14 mouse cellular contexts compared by ENCODE assay signal in the genomic region with DNA sequence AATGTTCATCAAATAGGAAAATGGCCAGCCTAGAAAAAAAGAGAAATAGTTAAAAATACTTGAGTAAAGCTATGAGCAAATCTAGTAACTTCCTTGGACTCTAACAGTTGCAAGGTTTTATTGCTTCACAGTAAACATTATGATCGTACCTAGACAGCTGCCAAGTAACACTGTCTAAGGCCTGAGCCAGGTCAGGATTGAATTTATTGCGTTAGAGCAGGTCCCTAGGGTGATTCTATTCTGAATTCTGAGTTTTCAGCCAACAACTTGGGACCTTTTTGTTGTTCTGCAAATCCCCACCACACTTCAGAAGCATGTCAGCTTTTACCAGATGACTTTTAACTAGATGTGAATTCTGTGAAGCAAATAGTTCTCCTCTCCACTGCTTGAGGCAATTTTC.
DNase-seq lines count a peak whose midpoint lies in the region; ATAC-seq and TF ChIP-seq lines count a peak whose summit lies in the region.
"Had no signal": no experiment of that assay in that cellular context is flagged by ENCODE, and none has a peak within 500 bp of the region (broad histone marks: within the 10 kb centered on the region; RNA-seq: fewer than 3 reads in every experiment).

No protein-coding gene starts in this region.

- no peaks in the 10 kb centered on the region for H3K36me3 ChIP-seq in embryonic facial prominence, embryonic 14.5 days (ENCODE audit: control insufficient read depth, insufficient read depth, low read length)
- no peaks in the 10 kb centered on the region for H3K36me3 ChIP-seq in embryonic facial prominence, embryonic 10.5 days (replicated peaks)
- H3K36me3 ChIP-seq in limb, embryonic 13.5 days: no peaks in the 10 kb centered on the region
- no peaks in the 10 kb centered on the region for H3K36me3 ChIP-seq in limb, embryonic 10.5 days
- H3K36me3 ChIP-seq in midbrain, postnatal 0 days (ENCODE audit: insufficient read depth, low read length): no peaks in the 10 kb centered on the region
- H3K36me3 ChIP-seq: forebrain, embryonic 15.5 days; midbrain, embryonic 12.5 days had no signal

- no peaks in the 10 kb centered on the region for H3K4me1 ChIP-seq in embryonic facial prominence, embryonic 14.5 days (ENCODE audit: control insufficient read depth, insufficient read depth, low read length)
- H3K4me1 ChIP-seq in embryonic facial prominence, embryonic 10.5 days: no peaks in the 10 kb centered on the region
- peaks cover 8% of the 10 kb centered on the region for H3K4me1 ChIP-seq in limb, embryonic 13.5 days
- no peaks in the 10 kb centered on the region for H3K4me1 ChIP-seq in limb, embryonic 10.5 days
- no peaks in the 10 kb centered on the region; the same call in 1 of the 2 replicates for H3K4me1 ChIP-seq in bone marrow, adult 2 months (ENCODE audit: control insufficient read depth, insufficient read depth, low read length)
- no peaks in the 10 kb centered on the region for H3K4me1 ChIP-seq in midbrain, postnatal 0 days (ENCODE audit: insufficient read depth, low read length)
- H3K4me1 ChIP-seq: forebrain, embryonic 15.5 days; midbrain, embryonic 12.5 days had no signal

- peak; percentile 41 for DNase-seq in embryonic facial prominence, embryonic 14.5 days (ENCODE audit: low spot score)
- DNase-seq in embryonic facial prominence, embryonic 10.5 days (ENCODE audit: low spot score): no peak
- no peak for DNase-seq in limb, embryonic 10.5 days (ENCODE audit: low spot score)
- DNase-seq in large intestine, adult 2 months (ENCODE audit: low read depth, low spot score): peak; percentile 47
- DNase-seq in midbrain, postnatal 0 days (ENCODE audit: low spot score): no peak
- DNase-seq in cerebellum, adult 9-11 months: no peak
- DNase-seq: cerebellum, adult 8-10 months; kidney, postnatal 4 days; thymus, postnatal 25 days had no signal

- no peak for TF ChIP-seq CTCF in bone marrow, adult 2 months (IDR thresholded peaks at IDR 0.05; ENCODE audit: control insufficient read depth, insufficient read depth, low read length)
- no peak for TF ChIP-seq CTCF in midbrain, postnatal 0 days (IDR thresholded peaks at IDR 0.05)

- no peak overlapping the region for H3K9ac ChIP-seq in embryonic facial prominence, embryonic 14.5 days (ENCODE audit: low read depth, low read length)
- H3K9ac ChIP-seq in limb, embryonic 13.5 days: no peak overlapping the region
- no peak overlapping the region for H3K9ac ChIP-seq in midbrain, postnatal 0 days (replicated peaks; ENCODE audit: low read length, poor library complexity, severe bottlenecking)
- H3K9ac ChIP-seq: forebrain, embryonic 15.5 days; midbrain, embryonic 12.5 days had no signal

- no peak overlapping the region for H3K4me3 ChIP-seq in embryonic facial prominence, embryonic 14.5 days (ENCODE audit: low read depth, low read length)
- no peak overlapping the region for H3K4me3 ChIP-seq in embryonic facial prominence, embryonic 10.5 days
- H3K4me3 ChIP-seq in limb, embryonic 13.5 days: no peak overlapping the region
- no peak overlapping the region for H3K4me3 ChIP-seq in limb, embryonic 10.5 days
- no peak overlapping the region for H3K4me3 ChIP-seq in bone marrow, adult 2 months (replicated peaks; ENCODE audit: control insufficient read depth, low read depth, low read length)
- no peak overlapping the region for H3K4me3 ChIP-seq in midbrain, postnatal 0 days (ENCODE audit: low read depth, low read length)
- H3K4me3 ChIP-seq: forebrain, embryonic 15.5 days; midbrain, embryonic 12.5 days had no signal

- no peaks in the 10 kb centered on the region for H3K27me3 ChIP-seq in embryonic facial prominence, embryonic 14.5 days (replicated peaks; ENCODE audit: control insufficient read depth, insufficient read depth, low read length)
- H3K27me3 ChIP-seq in embryonic facial prominence, embryonic 10.5 days (replicated peaks; ENCODE audit: low read depth, poor library complexity, severe bottlenecking): no peaks in the 10 kb centered on the region
- no peaks in the 10 kb centered on the region for H3K27me3 ChIP-seq in limb, embryonic 13.5 days
- H3K27me3 ChIP-seq in limb, embryonic 10.5 days (ENCODE audit: low read depth, poor library complexity, severe bottlenecking): no peaks in the 10 kb centered on the region
- H3K27me3 ChIP-seq in midbrain, postnatal 0 days (ENCODE audit: insufficient read depth, low read length): no peaks in the 10 kb centered on the region
- H3K27me3 ChIP-seq: forebrain, embryonic 15.5 days; midbrain, embryonic 12.5 days had no signal

- no peaks in the 10 kb centered on the region for H3K9me3 ChIP-seq in embryonic facial prominence, embryonic 14.5 days (ENCODE audit: control insufficient read depth, low read length)
- H3K9me3 ChIP-seq in embryonic facial prominence, embryonic 10.5 days: no peaks in the 10 kb centered on the region
- no peaks in the 10 kb centered on the region for H3K9me3 ChIP-seq in limb, embryonic 13.5 days
- no peaks in the 10 kb centered on the region for H3K9me3 ChIP-seq in limb, embryonic 10.5 days (replicated peaks)
- no peaks in the 10 kb centered on the region for H3K9me3 ChIP-seq in midbrain, postnatal 0 days (ENCODE audit: low read length)
- H3K9me3 ChIP-seq: forebrain, embryonic 15.5 days; midbrain, embryonic 12.5 days had no signal

- H3K27ac ChIP-seq in embryonic facial prominence, embryonic 14.5 days (replicated peaks; ENCODE audit: low read depth, low read length): no peak overlapping the region
- no peak overlapping the region for H3K27ac ChIP-seq in embryonic facial prominence, embryonic 10.5 days (replicated peaks)
- peak overlapping the region; percentile 28; the same call in 1 of the 2 replicates for H3K27ac ChIP-seq in limb, embryonic 13.5 days
- H3K27ac ChIP-seq in limb, embryonic 10.5 days: no peak overlapping the region
- peak overlapping the region; percentile 24; the same call in 1 of the 2 replicates for H3K27ac ChIP-seq in bone marrow, adult 2 months (ENCODE audit: control insufficient read depth, insufficient read depth, low read depth, low read length, poor library complexity)
- no peak overlapping the region for H3K27ac ChIP-seq in midbrain, postnatal 0 days (ENCODE audit: low read depth, low read length)
- H3K27ac ChIP-seq: forebrain, embryonic 15.5 days; hindbrain, postnatal 0 days; midbrain, embryonic 12.5 days had no signal

- no peak overlapping the region for H3K4me2 ChIP-seq in embryonic facial prominence, embryonic 14.5 days (ENCODE audit: low read depth, low read length)
- H3K4me2 ChIP-seq in limb, embryonic 13.5 days (replicated peaks): no peak overlapping the region
- H3K4me2 ChIP-seq in midbrain, postnatal 0 days (ENCODE audit: low read depth, low read length, poor library complexity, severe bottlenecking): no peak overlapping the region
- H3K4me2 ChIP-seq: forebrain, embryonic 15.5 days; midbrain, embryonic 12.5 days had no signal

- 43% methylated on average over 2 of the region's 2 CpGs for WGBS in embryonic facial prominence, embryonic 14.5 days
- WGBS in embryonic facial prominence, embryonic 10.5 days: 76% methylated on average over 2 of the region's 2 CpGs
- WGBS in limb, embryonic 13.5 days: 12% methylated on average over 2 of the region's 2 CpGs
- WGBS in limb, embryonic 10.5 days: 73% methylated on average over 2 of the region's 2 CpGs
- 30% methylated on average over 2 of the region's 2 CpGs for WGBS in bone marrow, adult 2 months
- WGBS in large intestine, adult 2 months: 10% methylated on average over 2 of the region's 2 CpGs
- WGBS in midbrain, postnatal 0 days: 56% methylated on average over 2 of the region's 2 CpGs

- TF ChIP-seq POLR2A in bone marrow, adult 2 months (IDR thresholded peaks at IDR 0.05; ENCODE audit: borderline replicate concordance, control insufficient read depth, low read depth, low read length): no peak

- no peak for ATAC-seq in embryonic facial prominence, embryonic 14.5 days (ENCODE audit: low read depth)
- peak; percentile 90 for ATAC-seq in limb, embryonic 13.5 days (ENCODE audit: low FRiP score, low read depth)
- ATAC-seq in midbrain, postnatal 0 days (ENCODE audit: low FRiP score): no peak
- ATAC-seq: forebrain, embryonic 15.5 days; hindbrain, postnatal 0 days had no signal

Comparison
In these comparisons a context has a peak if more than half of its experiments do, and no peak if none do; other contexts are left out.
1. DNase-seq: peak in embryonic facial prominence, embryonic 14.5 days (single experiment) and large intestine, adult 2 months (single experiment); none in embryonic facial prominence, embryonic 10.5 days (single experiment), limb, embryonic 10.5 days (single experiment), midbrain, postnatal 0 days (single experiment) and cerebellum, adult 9-11 months (single experiment).
2. H3K27ac ChIP-seq: peak in limb, embryonic 13.5 days (single experiment) and bone marrow, adult 2 months (single experiment); none in embryonic facial prominence, embryonic 14.5 days (single experiment), embryonic facial prominence, embryonic 10.5 days (single experiment), limb, embryonic 10.5 days (single experiment) and midbrain, postnatal 0 days (single experiment).